Mouse (Mus musculus): ENCODE data around the gene Ccdc61. TPM values are rescaled to one million over a fixed set of nuclear protein-coding genes. Genes with fewer than 3 reads are reported as not detected.
A peak's percentile ranks its signal among the peaks of the same experiment; 100 is the strongest.

Ccdc61 gene
- polyA plus RNA-seq, 1 experiment from 2014 or later = 38.7 TPM

DNA sequence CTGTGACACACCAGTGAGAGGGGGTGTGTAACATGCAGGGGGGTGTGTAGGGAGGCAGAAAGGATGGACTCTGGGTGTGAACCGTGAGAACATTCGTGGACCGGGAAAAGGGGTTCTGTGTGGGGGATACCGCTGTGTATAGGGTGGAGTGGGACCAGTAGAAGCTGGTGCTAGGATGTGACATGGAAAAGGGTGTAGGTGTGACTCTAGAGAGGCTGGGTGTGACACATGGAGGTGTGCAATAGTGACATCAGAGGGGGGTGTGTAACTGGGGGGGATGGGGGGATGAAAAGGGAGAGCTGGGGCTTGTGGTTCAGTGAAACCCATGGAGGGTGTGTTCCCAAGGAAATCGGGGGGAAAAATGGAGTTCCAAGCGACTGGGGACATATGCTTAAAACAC lies 16.7 kb upstream of the Ccdc61 start:
- Histone ChIP-seq H3K4me1 (peaks cover 75% of the 10 kb centered on the region), H3K9me3 (replicated peaks) (no peaks in the 10 kb centered on the region), H3K27ac (replicated peaks) (peak overlapping the region; percentile 99), H3K27me3 (ENCODE audit: low read depth, poor library complexity, severe bottlenecking) (0 out of 2 replicates have a peak, but pooled peaks cover 9% of the 10 kb centered on the region), H3K4me3 (peak overlapping the region; percentile 99), H3K36me3 (peaks cover 3% of the 10 kb centered on the region; the same call in 1 of the 2 replicates)
- no peak for DNase-seq (ENCODE audit: low spot score)
- 52% methylated on average over 6 of the region's 6 CpGs for WGBS

GRCm38 (mm10) chr7:18926041-18926790 lies 16.0 kb upstream of the Ccdc61 start:
- H3K9me3 ChIP-seq (replicated peaks) = no peaks in the 10 kb centered on the region
- 0 out of 2 replicates have a peak, but pooled peaks cover 9% of the 10 kb centered on the region for H3K27me3 ChIP-seq (ENCODE audit: low read depth, poor library complexity, severe bottlenecking)
- peaks cover 82% of the 10 kb centered on the region for H3K4me1 ChIP-seq
- H3K4me3 ChIP-seq = peak overlapping the region; percentile 99
- peak overlapping the region; percentile 99 for H3K27ac ChIP-seq (replicated peaks)
- WGBS = 2% methylated on average over 37 of the region's 42 CpGs
- peaks cover 3% of the 10 kb centered on the region; the same call in 1 of the 2 replicates for H3K36me3 ChIP-seq
- DNase-seq (ENCODE audit: low spot score) = peak; percentile 51

- Histone ChIP-seq H3K4me1 (peaks cover 88% of the 10 kb centered on the region), H3K27ac (replicated peaks) (peak within 1 kb of the TSS; percentile 99), H3K36me3 (peaks cover 3% of the 10 kb centered on the region; the same call in 1 of the 2 replicates), H3K9me3 (replicated peaks) (no peaks in the 10 kb centered on the region), H3K27me3 (ENCODE audit: low read depth, poor library complexity, severe bottlenecking) (0 out of 2 replicates have a peak, but pooled peaks cover 9% of the 10 kb centered on the region), H3K4me3 (peak within 1 kb of the TSS; percentile 99)
- WGBS = 1% methylated on average over 29 of the region's 45 CpGs
- DNase-seq (ENCODE audit: low spot score) = peak; percentile 97
Observed at GRCm38 (mm10) chr7:18925162-18925938, 15.1 kb upstream of the Ccdc61 start, which contains the start of gene Nova2. Nova2 (plus strand) TSS chr7:18925888.

DNA sequence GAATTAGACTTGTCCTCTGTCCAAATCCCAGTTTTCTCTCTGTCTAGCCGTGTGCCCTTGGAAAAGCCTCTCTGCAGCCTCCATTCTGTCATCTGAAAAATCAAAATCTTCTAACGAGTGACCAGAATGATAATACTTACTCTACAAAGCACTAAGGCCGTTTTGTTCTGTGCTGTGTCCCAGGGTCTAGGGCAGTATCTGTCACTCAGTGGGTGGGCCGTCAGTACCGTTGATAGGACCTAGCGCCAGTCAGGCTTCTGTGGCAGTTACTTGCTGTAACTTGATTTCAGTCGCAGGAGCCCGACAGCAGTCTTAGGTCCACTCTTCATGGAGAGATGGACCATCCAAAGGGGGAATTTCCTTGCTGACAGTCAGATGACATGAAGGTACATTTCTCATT lies 14.1 kb upstream of the Ccdc61 start:
- Histone ChIP-seq H3K4me1 (peaks cover 81% of the 10 kb centered on the region), H3K27ac (replicated peaks) (peak overlapping the region; percentile 99), H3K9me3 (replicated peaks) (no peaks in the 10 kb centered on the region), H3K4me3 (peak overlapping the region; percentile 35; the same call in 1 of the 2 replicates), H3K27me3 (ENCODE audit: low read depth, poor library complexity, severe bottlenecking) (0 out of 2 replicates have a peak, but pooled peaks cover 9% of the 10 kb centered on the region), H3K36me3 (peaks cover 3% of the 10 kb centered on the region; the same call in 1 of the 2 replicates)
- 11% methylated on average over 8 of the region's 8 CpGs for WGBS
- DNase-seq (ENCODE audit: low spot score) = no peak

- Histone ChIP-seq H3K27ac (replicated peaks) (peak overlapping the region; percentile 99), H3K9me3 (replicated peaks) (no peaks in the 10 kb centered on the region), H3K36me3 (peaks cover 3% of the 10 kb centered on the region; the same call in 1 of the 2 replicates), H3K4me3 (peak overlapping the region; percentile 35; the same call in 1 of the 2 replicates), H3K27me3 (ENCODE audit: low read depth, poor library complexity, severe bottlenecking) (0 out of 2 replicates have a peak, but pooled peaks cover 9% of the 10 kb centered on the region), H3K4me1 (peaks cover 76% of the 10 kb centered on the region)
- 17% methylated on average over 4 of the region's 4 CpGs for WGBS
- DNase-seq (ENCODE audit: low spot score) = peak; percentile 73
Observed at GRCm38 (mm10) chr7:18923711-18924191, 13.5 kb upstream of the Ccdc61 start.

DNA sequence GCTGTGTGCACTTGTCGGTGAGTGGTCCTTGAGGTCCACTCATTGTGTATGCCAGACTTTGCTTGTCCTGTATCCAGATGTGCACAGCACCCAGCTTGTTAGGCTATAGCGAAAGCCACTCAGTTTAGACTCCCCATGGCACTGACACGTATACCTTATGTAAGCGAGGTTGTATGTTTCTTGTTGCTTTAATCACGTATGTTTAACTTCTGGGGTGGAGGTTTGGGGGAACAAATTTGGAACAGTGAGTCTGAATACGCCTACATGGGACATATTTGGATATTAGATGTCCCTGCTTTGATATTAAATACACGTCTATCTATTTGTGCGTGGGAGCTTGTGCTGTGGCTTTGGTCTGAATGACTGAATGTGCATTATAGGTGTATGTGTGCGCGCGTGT lies 13.1 kb upstream of the Ccdc61 start:
- Histone ChIP-seq H3K27ac (replicated peaks) (peak overlapping the region; percentile 99), H3K36me3 (0 out of 2 replicates have a peak, but pooled peaks cover 3% of the 10 kb centered on the region), H3K4me1 (peaks cover 74% of the 10 kb centered on the region), H3K4me3 (peak overlapping the region; percentile 35), H3K27me3 (ENCODE audit: low read depth, poor library complexity, severe bottlenecking) (0 out of 2 replicates have a peak, but pooled peaks cover 9% of the 10 kb centered on the region), H3K9me3 (replicated peaks) (no peaks in the 10 kb centered on the region)
- no peak for DNase-seq (ENCODE audit: low spot score)
- WGBS = 66% methylated on average over 11 of the region's 11 CpGs

GRCm38 (mm10) chr7:18922807-18923206 lies 12.6 kb upstream of the Ccdc61 start:
- Histone ChIP-seq H3K9me3 (replicated peaks) (no peaks in the 10 kb centered on the region), H3K4me1 (peaks cover 69% of the 10 kb centered on the region), H3K36me3 (0 out of 2 replicates have a peak, but pooled peaks cover under 1% of the 10 kb centered on the region), H3K4me3 (peak overlapping the region; percentile 35; the same call in 1 of the 2 replicates), H3K27ac (replicated peaks) (peak overlapping the region; percentile 99), H3K27me3 (ENCODE audit: low read depth, poor library complexity, severe bottlenecking) (0 out of 2 replicates have a peak, but pooled peaks cover 9% of the 10 kb centered on the region)
- whole genome bisulfite sequencing = 35% methylated on average over 5 of the region's 5 CpGs
- peak; percentile 62 for DNase-seq (ENCODE audit: low spot score)

- Histone ChIP-seq H3K4me3 (peak overlapping the region; percentile 36), H3K9me3 (replicated peaks) (no peaks in the 10 kb centered on the region), H3K27ac (replicated peaks) (peak overlapping the region; percentile 99), H3K4me1 (peaks cover 52% of the 10 kb centered on the region), H3K27me3 (ENCODE audit: low read depth, poor library complexity, severe bottlenecking) (0 out of 2 replicates have a peak, but pooled peaks cover 3% of the 10 kb centered on the region), H3K36me3 (no peaks in the 10 kb centered on the region)
- WGBS = 2% methylated on average over 12 of the region's 12 CpGs
- peak; percentile 60 for DNase-seq (ENCODE audit: low spot score)
Observed at GRCm38 (mm10) chr7:18921069-18921468, 10.9 kb upstream of the Ccdc61 start.

- Histone ChIP-seq H3K4me1 (peaks cover 23% of the 10 kb centered on the region), H3K9me3 (replicated peaks) (no peaks in the 10 kb centered on the region), H3K27me3 (ENCODE audit: low read depth, poor library complexity, severe bottlenecking) (no peaks in the 10 kb centered on the region), H3K36me3 (no peaks in the 10 kb centered on the region), H3K4me3 (no peak overlapping the region), H3K27ac (replicated peaks) (no peak overlapping the region)
- DNase-seq (ENCODE audit: low spot score) = no peak
- WGBS = 72% methylated on average over 3 of the region's 3 CpGs
Observed at GRCm38 (mm10) chr7:18917931-18918330, 7.7 kb upstream of the Ccdc61 start.

DNA sequence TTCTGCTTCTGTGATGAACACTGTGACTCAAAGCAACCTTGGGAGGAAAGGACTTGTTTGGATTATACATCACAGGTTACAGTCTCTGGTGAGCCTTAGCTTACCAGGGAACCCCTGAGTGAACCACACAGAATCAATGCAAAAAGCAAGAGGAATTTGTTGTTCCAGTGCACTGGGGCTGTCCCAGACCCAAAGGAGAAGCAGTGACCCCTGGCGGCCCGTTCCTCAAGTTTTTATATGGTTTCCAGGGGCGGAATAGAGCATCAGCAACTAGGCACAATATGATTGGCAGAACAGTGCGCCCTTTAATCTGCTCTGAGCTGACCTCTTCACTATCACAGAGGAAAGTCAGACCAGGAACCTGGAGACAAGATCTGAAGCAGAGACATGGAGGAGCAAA lies 6.0 kb upstream of the Ccdc61 start:
- no peaks in the 10 kb centered on the region for H3K36me3 ChIP-seq

GRCm38 (mm10) chr7:18909797-18910196 lies 418 bp downstream of the Ccdc61 start:
- Histone ChIP-seq H3K4me1 (peaks cover 34% of the 10 kb centered on the region), H3K27ac (replicated peaks) (peak overlapping the region; percentile 81)
- 8% methylated on average over 17 of the region's 17 CpGs for WGBS

More for the DNA sequence above, 6.0 kb upstream of the Ccdc61 start:
- Histone ChIP-seq H3K4me3 (no peak overlapping the region), H3K4me1 (peaks cover 9% of the 10 kb centered on the region), H3K27ac (replicated peaks) (no peak overlapping the region), H3K9me3 (replicated peaks) (no peaks in the 10 kb centered on the region), H3K27me3 (ENCODE audit: low read depth, poor library complexity, severe bottlenecking) (no peaks in the 10 kb centered on the region)
- WGBS = 71% methylated on average over 4 of the region's 4 CpGs
- no peak for DNase-seq (ENCODE audit: low spot score)

GRCm38 (mm10) chr7:18904971-18905370 lies 5.2 kb downstream of the Ccdc61 start:
- H3K4me3 ChIP-seq = no peak overlapping the region
- peaks cover 24% of the 10 kb centered on the region for H3K4me1 ChIP-seq
- peaks cover 50% of the 10 kb centered on the region for H3K36me3 ChIP-seq
- no peaks in the 10 kb centered on the region for H3K27me3 ChIP-seq (ENCODE audit: low read depth, poor library complexity, severe bottlenecking)
- no peak for DNase-seq (ENCODE audit: low spot score)
- WGBS = 73% methylated on average over 3 of the region's 3 CpGs
- no peak overlapping the region for H3K27ac ChIP-seq (replicated peaks)
- H3K9me3 ChIP-seq (replicated peaks) = no peaks in the 10 kb centered on the region

More at GRCm38 (mm10) chr7:18909797-18910196, 418 bp downstream of the Ccdc61 start:
- no peak for DNase-seq (ENCODE audit: low spot score)
- Histone ChIP-seq H3K4me3 (peak overlapping the region; percentile 76), H3K27me3 (ENCODE audit: low read depth, poor library complexity, severe bottlenecking) (no peaks in the 10 kb centered on the region), H3K36me3 (peaks cover 10% of the 10 kb centered on the region; the same call in 1 of the 2 replicates), H3K9me3 (replicated peaks) (no peaks in the 10 kb centered on the region)
